Mouse (Mus musculus): ENCODE results near the gene Vmo1.

GRCm38 (mm10) chr11:70520178-70520769, 5.9 kb upstream of the Vmo1 start:
- TF ChIP-seq BHLHE40 (IDR thresholded peaks at IDR 0.05; ENCODE audit: borderline replicate concordance, low read depth, low read length) (no peak), MAX (IDR thresholded peaks at IDR 0.05; ENCODE audit: low read length) (no peak), TCF12 (IDR thresholded peaks at IDR 0.05; ENCODE audit: low read depth, low read length) (no peak), CTCF (IDR thresholded peaks at IDR 0.05 in 2 of 3, conservative IDR thresholded peaks at IDR 0.05 in 1 of 3; ENCODE audit: control insufficient read depth in 1 of 3, insufficient read depth in 1 of 3, low read depth in 2 of 3, low read length in 3 of 3, poor library complexity in 1 of 3, severe bottlenecking in 1 of 3) (no peak), RAD21 (IDR thresholded peaks at IDR 0.05; ENCODE audit: low read depth, low read length) (no peak), ETS1 (IDR thresholded peaks at IDR 0.05; ENCODE audit: low read depth, low read length) (no peak)

Data from MEL (cell line).